Mouse (Mus musculus) limb, embryonic 11.5 days (tissue): ENCODE data around the gene Gm4881. TPM values are rescaled to one million over a fixed set of nuclear protein-coding genes. Genes with fewer than 3 reads are reported as not detected.

Experiments
- ATAC-seq: fragments of 200-750 bp; cut with Nextera tagmentation; 2 replicates; pipeline ENCODE4 v1.8.0; 2017; ENCODE audit warnings: low read depth; ENCODE audit not compliant: insufficient number of reproducible peaks, low FRiP score, low TSS enrichment
- DNase-seq: peaks from one replicate; pipeline ENCODE4 v3.0.0-alpha.2; 2015; ENCODE audit warnings: low spot score
- H3K27ac ChIP-seq: fragments of 300-500 bp; sonication (generic); replicated peaks from 2 replicates; pipeline ENCODE4 v1.5.1; 2014; ENCODE audit warnings: low read depth, mild to moderate bottlenecking, low read length
- H3K27me3 ChIP-seq: fragments of 300-500 bp; sonication (generic); 2 replicates; pipeline ENCODE4 v1.6.1; 2014; ENCODE audit warnings: mild to moderate bottlenecking, low read length, mixed read lengths; ENCODE audit not compliant: control insufficient read depth, insufficient read depth
- H3K36me3 ChIP-seq: fragments of 300-500 bp; sonication (generic); 2 replicates; pipeline ENCODE4 v1.6.1; 2014; ENCODE audit warnings: mild to moderate bottlenecking, low read length, moderate library complexity, mixed read lengths; ENCODE audit not compliant: control insufficient read depth, insufficient read depth
- H3K4me1 ChIP-seq: fragments of 300-500 bp; sonication (generic); 2 replicates; pipeline ENCODE4 v1.6.1; 2014; ENCODE audit warnings: low read length, mixed read lengths; ENCODE audit not compliant: control insufficient read depth, insufficient read depth
- H3K4me2 ChIP-seq: fragments of 300-500 bp; sonication (generic); 2 replicates; pipeline ENCODE4 v1.6.1; 2014; ENCODE audit warnings: low read depth, mild to moderate bottlenecking, moderate library complexity; ENCODE audit not compliant: severe bottlenecking
- H3K4me3 ChIP-seq: fragments of 300-500 bp; sonication (generic); 2 replicates; pipeline ENCODE4 v1.5.1; 2014; ENCODE audit warnings: low read depth, low read length
- H3K9ac ChIP-seq: fragments of 300-500 bp; sonication (generic); 2 replicates; pipeline ENCODE4 v1.6.1; 2014; ENCODE audit warnings: mild to moderate bottlenecking, low read length
- H3K9me3 ChIP-seq: fragments of 300-500 bp; sonication (generic); 2 replicates; pipeline ENCODE4 v1.6.1; 2016; ENCODE audit warnings: low read length; ENCODE audit not compliant: control insufficient read depth
- WGBS: fragments of 180-500 bp; shearing (Covaris S2); extraction: QIAGEN DNeasy Blood & Tissue Kit; methylation state at CpG from one replicate; pipeline ENCODE4 v1.1.7; 2014; 5-methylcytosine and 5-hydroxymethylcytosine counted together
- polyA plus RNA-seq: library from polyadenylated mRNA; unstranded; fragments of >200 nt; fragmentation: Nextera tagmentation; extraction: Ambion mirVana; gene quantifications from 2 replicates; pipeline ENCODE4 v1.2.1, GENCODE M21; 2014

The Gm4881 gene
- polyA plus RNA-seq, 1 experiment from 2014 or later: not detected

- H3K9me3 ChIP-seq: no peaks in the 10 kb centered on the region
- WGBS: 21% methylated on average over 6 of the region's 6 CpGs
- H3K4me2 ChIP-seq: peak overlapping the region; percentile 31; the same call in 1 of the 2 replicates
- peaks cover 25% of the 10 kb centered on the region for H3K4me1 ChIP-seq
- H3K9ac ChIP-seq: no peak overlapping the region; the same call in 1 of the 2 replicates
- H3K36me3 ChIP-seq: 0 out of 2 replicates have a peak, but pooled peaks cover 2% of the 10 kb centered on the region
- ATAC-seq: no peak
- H3K27ac ChIP-seq: peak overlapping the region; percentile 48; the same call in 1 of the 2 replicates
- DNase-seq: no peak
- H3K27me3 ChIP-seq: no peaks in the 10 kb centered on the region
- H3K4me3 ChIP-seq: no peak overlapping the region; the same call in 1 of the 2 replicates
These were observed 37.7 kb downstream of the Gm4881 start for GRCm38 (mm10) chr7:24906551-24906950.

DNA sequence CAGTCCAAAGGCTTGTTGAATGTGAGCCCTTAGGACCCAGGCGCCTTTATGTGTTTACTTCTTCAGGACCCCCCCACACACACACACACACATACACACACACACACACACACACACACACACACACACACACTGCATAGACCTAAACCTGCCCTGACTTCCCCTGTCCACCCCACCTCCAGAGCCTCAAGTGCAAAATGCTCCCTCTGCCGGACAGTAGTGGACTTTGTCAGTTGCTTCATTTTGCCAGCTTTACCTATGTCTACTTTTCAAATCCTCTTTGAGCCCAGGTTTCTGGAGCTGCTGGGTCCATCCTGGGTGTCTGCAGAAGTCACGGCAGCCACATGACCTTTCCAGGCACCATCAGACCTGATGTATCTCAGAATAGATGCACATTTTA lies 39.4 kb downstream of the Gm4881 start:
- Histone ChIP-seq H3K4me3 (peak overlapping the region; percentile 64), H3K4me1 (peaks cover 25% of the 10 kb centered on the region), H3K36me3 (0 out of 2 replicates have a peak, but pooled peaks cover 2% of the 10 kb centered on the region), H3K9ac (no peak overlapping the region), H3K27ac (no peak overlapping the region), H3K9me3 (no peaks in the 10 kb centered on the region), H3K4me2 (peak overlapping the region; percentile 66), H3K27me3 (no peaks in the 10 kb centered on the region)
- WGBS: 20% methylated on average over 3 of the region's 3 CpGs
- DNase-seq (peak; percentile 76), ATAC-seq (no peak)

- Histone ChIP-seq H3K27ac (no peak overlapping the region), H3K36me3 (no peaks in the 10 kb centered on the region), H3K9ac (peak overlapping the region; percentile 59), H3K4me3 (peak overlapping the region; percentile 64), H3K27me3 (no peaks in the 10 kb centered on the region), H3K4me1 (peaks cover 25% of the 10 kb centered on the region), H3K4me2 (peak overlapping the region; percentile 66), H3K9me3 (no peaks in the 10 kb centered on the region)
- WGBS: 0% methylated on average over 30 of the region's 30 CpGs
- ATAC-seq (peak; percentile 93), DNase-seq (peak; percentile 97)
These were observed 40.2 kb downstream of the Gm4881 start for GRCm38 (mm10) chr7:24904070-24904483.

GRCm38 (mm10) chr7:24903444-24903825 lies 40.9 kb downstream of the Gm4881 start:
- no peak for DNase-seq
- WGBS: 42% methylated on average over 10 of the region's 10 CpGs
- peak overlapping the region; percentile 74 for H3K9ac ChIP-seq

GRCm38 (mm10) chr7:24902630-24903443 lies 41.5 kb downstream of the Gm4881 start, which contains the start of gene Arhgef1:
Gene Arhgef1, plus strand, starts transcription at chr7:24902912.
- Histone ChIP-seq H3K27ac (peak within 1 kb of the TSS; percentile 70), H3K4me1 (peaks cover 22% of the 10 kb centered on the region), H3K4me2 (peak within 1 kb of the TSS; percentile 66), H3K27me3 (no peaks in the 10 kb centered on the region), H3K9me3 (no peaks in the 10 kb centered on the region), H3K9ac (peak within 1 kb of the TSS; percentile 74), H3K4me3 (peak within 1 kb of the TSS; percentile 64), H3K36me3 (no peaks in the 10 kb centered on the region)
- whole genome bisulfite sequencing: 6% methylated on average over 48 of the region's 68 CpGs
- no peak for ATAC-seq
- DNase-seq: peak; percentile 63

More at GRCm38 (mm10) chr7:24903444-24903825, 40.9 kb downstream of the Gm4881 start:
- Histone ChIP-seq H3K4me2 (peak overlapping the region; percentile 66), H3K36me3 (no peaks in the 10 kb centered on the region), H3K27me3 (no peaks in the 10 kb centered on the region), H3K27ac (no peak overlapping the region), H3K4me3 (peak overlapping the region; percentile 64), H3K4me1 (peaks cover 25% of the 10 kb centered on the region), H3K9me3 (no peaks in the 10 kb centered on the region)
- ATAC-seq: no peak

GRCm38 (mm10) chr7:24902264-24902629 lies 42.0 kb downstream of the Gm4881 start:
- DNase-seq (no peak), ATAC-seq (no peak)
- Histone ChIP-seq H3K36me3 (no peaks in the 10 kb centered on the region), H3K27ac (peak overlapping the region; percentile 70), H3K4me2 (peak overlapping the region; percentile 66), H3K4me1 (peaks cover 19% of the 10 kb centered on the region), H3K27me3 (no peaks in the 10 kb centered on the region), H3K9me3 (no peaks in the 10 kb centered on the region), H3K4me3 (peak overlapping the region; percentile 64), H3K9ac (peak overlapping the region; percentile 74)
- WGBS: 46% methylated on average over 2 of the region's 2 CpGs

GRCm38 (mm10) chr7:24901842-24902241 lies 42.5 kb downstream of the Gm4881 start:
- H3K27me3 ChIP-seq: no peaks in the 10 kb centered on the region
- H3K4me3 ChIP-seq: no peak overlapping the region
- peak overlapping the region; percentile 24; the same call in 1 of the 2 replicates for H3K9ac ChIP-seq
- no peak for DNase-seq
- no peak for ATAC-seq
- H3K9me3 ChIP-seq: no peaks in the 10 kb centered on the region
- H3K4me2 ChIP-seq: peak overlapping the region; percentile 66; the same call in 1 of the 2 replicates
- no peaks in the 10 kb centered on the region for H3K36me3 ChIP-seq
- no peak overlapping the region for H3K27ac ChIP-seq
- peaks cover 15% of the 10 kb centered on the region for H3K4me1 ChIP-seq
- 58% methylated on average over 1 of the region's 1 CpGs for WGBS

GRCm38 (mm10) chr7:24901114-24901513 lies 43.2 kb downstream of the Gm4881 start:
- Histone ChIP-seq H3K27me3 (no peaks in the 10 kb centered on the region), H3K9ac (no peak overlapping the region), H3K9me3 (no peaks in the 10 kb centered on the region), H3K4me1 (peaks cover 7% of the 10 kb centered on the region; the same call in 1 of the 2 replicates), H3K27ac (no peak overlapping the region), H3K4me3 (no peak overlapping the region), H3K36me3 (no peaks in the 10 kb centered on the region), H3K4me2 (no peak overlapping the region)
- WGBS: 80% methylated on average over 6 of the region's 6 CpGs
- no peak for ATAC-seq
- no peak for DNase-seq
